Mouse (Mus musculus): Measurements from ENCODE around the gene Cd55b. TPM values are rescaled to one million over a fixed set of nuclear protein-coding genes. Genes with fewer than 3 reads are reported as not detected.

Gene Cd55b
- total RNA-seq, 2 experiments from 2014 or later, result 0.31 to 0.37 TPM

DNA sequence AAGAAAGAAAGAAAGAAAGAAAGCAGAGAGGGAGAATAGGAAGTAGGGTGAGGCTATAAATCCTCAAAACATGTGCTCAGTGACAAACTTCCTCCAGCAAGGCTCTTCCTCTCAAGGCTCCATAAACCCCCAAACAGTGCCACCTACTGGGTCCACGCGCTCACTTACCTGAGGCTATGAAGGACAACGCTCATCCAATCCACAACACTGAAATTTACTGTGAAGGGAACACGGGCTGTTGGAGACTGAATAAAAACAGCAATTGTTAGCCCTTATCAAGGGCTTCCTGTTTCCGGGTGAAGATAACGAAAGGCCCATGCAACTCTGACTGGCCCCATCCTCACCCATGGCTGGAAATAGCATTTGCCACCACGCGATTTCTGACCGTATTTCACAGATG is 80.4 kb downstream of the Cd55b start:
- no peak for DNase-seq (ENCODE audit: low spot score in 2 of 2)

Other genes with a start within 250 kb of the Cd55b start
- gene Cd55, start 39.7 kb upstream of the Cd55b start, total RNA-seq (2021), result 10 to 100 TPM; 37.8 to 41.9 TPM
- not detected for gene Zp3r, start 206.6 kb upstream of the Cd55b start, total RNA-seq (2021)
- gene C4bp, start 238.6 kb upstream of the Cd55b start, total RNA-seq (2021), result under 1 TPM in 1 of 2 experiments, not detected in 1; 0.41 TPM